Mouse (Mus musculus): Measurements from ENCODE around the gene Wbp1.

The Wbp1 gene

DNA sequence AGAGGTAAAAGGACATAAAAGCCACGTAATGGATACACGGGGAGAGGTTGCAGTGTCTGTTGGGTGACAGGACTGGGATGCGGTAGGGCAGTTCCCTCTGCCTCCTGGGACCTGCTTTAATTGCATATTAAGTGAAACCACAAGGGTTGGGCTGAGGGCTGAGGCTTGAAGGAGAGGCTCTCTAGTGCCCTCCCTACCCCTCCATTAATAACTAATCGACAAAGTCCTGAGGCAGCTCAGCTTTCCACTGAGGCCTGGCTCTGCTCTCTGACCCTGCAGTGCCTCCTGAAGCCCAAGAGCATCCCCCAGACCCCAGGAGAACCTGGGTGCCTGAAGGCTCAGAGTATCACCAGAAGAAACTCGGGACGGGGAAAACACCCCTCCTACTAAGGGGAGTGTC is 36.9 kb downstream of the Wbp1 start:
- DNase-seq (ENCODE audit: low read depth, low spot score), result no peak

DNA sequence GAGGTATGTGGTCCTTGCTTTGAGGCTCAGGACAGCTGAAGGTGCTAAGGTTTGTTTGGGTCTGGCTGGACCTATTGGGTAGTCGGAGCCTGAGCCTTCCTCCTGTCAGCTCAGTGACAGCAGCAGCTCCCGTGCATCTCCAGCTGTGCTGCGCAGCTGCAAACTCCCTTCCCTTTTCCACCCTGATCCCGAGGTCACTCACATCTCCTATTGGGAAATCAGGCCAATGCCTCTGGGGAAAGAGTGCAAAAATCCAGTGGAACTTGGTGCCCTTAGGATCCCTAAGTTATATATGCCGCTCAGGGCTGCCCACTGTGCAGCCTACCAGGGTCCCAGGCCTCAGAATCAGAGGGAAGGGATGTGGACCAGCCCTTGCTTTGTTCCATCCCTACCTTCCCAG is 37.9 kb downstream of the Wbp1 start:
- no peak for DNase-seq (ENCODE audit: low read depth, low spot score)

DNA sequence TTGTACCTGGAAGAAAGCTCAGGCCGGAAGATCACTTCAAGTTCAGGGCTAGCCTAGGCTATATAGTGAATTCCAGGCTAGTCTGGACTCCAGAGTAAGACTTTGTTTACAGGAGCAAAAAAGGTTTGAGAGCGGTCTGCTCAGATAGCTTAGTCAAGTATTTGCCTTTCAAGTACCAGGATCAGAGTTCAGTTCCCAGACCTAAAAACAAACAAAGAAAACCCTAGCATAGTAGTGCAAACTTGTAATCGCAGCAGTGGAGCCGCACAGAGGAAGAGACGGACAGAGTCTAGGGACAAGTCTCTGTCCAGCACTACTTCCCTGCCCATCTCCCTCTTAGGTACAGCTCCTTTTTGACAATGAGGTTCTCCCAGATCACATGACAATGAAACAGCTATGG is 41.1 kb downstream of the Wbp1 start:
- no peak for DNase-seq (ENCODE audit: low read depth, low spot score)

DNA sequence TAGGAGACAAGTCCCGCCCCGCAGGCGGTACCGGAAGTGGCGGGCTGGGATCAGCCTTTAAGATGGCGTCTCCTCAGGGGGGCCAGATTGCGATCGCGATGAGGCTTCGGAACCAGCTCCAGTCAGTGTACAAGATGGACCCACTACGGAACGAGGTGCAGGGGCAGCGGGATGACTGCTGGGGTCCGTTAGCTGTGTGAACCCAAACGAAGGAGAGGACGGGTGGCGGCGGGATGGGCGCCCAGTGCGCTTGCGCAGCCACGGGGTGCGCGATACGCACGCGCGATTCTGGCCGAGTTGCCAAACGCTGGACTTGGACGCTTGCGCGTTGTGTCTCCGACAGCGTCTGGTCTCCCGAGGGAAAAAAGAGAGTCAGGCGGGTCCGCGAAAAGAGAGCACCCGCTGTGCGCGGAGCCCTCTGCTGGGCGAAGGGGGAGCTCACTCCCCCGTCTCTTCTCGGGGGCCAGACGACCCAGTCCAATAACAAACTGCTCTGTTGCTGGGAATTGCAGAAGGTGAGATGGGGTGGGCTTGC is 43.0 kb downstream of the Wbp1 start:
- DNase-seq (ENCODE audit: low read depth, low spot score), result peak; percentile 99

DNA sequence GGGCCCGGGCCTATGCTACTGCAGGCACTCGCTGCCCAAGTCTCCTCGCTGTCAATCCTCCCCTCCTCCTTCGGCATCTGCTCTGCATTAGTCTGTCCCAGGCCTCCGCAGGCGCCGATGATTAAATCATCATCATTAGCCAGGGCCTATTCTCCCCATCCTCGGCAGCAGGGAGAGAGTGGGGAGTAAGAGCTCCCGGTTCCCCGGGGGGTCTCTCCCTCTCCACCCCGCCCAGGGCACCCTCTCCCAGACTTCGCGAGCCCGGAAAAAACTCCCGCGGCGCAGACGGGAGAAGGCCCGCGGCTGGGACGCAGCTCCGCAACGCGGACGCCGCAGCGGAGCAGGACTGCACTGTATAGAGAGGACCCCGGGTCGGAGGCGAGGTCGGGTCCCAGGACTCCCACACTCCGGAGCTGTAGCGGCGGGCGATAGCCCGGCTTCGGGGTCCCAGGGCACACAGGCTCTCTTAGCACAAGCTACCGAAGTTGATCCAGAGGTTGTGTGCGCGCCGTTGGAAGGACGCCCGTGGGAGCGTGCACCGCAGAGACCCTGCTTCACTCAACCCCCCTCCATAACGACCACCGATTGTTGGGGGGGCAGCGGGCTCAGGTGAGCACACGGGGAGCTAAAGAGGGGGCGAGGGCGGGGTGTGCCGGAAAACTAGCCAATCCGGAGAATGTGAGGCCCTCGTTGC is 43.6 kb downstream of the Wbp1 start, which contains the start of gene Pcgf1:
TSS of gene Pcgf1 (plus strand) at position 240 of the 694 bp plus-strand sequence.
- DNase-seq (ENCODE audit: low read depth, low spot score), result peak; percentile 50

DNA sequence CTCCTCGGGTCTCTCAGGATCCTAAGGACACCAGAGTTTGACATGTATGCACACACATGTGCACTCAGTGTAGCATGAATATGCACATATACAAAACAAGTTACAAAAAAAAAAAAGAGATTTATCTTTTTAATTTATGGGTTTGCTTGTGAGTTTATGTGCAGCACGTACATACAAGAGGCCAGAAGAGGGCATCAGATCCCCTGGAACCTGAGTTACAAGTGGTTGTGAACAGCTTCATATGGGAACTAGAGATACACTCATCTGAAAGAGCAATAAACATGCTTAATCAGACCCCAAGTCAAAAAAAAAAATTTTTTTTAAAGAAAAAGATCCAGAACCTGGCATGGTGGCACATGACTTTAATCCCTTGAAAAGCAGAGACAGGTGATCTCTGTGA is 46.4 kb downstream of the Wbp1 start:
- DNase-seq (ENCODE audit: low read depth, low spot score), result peak; percentile 71

DNA sequence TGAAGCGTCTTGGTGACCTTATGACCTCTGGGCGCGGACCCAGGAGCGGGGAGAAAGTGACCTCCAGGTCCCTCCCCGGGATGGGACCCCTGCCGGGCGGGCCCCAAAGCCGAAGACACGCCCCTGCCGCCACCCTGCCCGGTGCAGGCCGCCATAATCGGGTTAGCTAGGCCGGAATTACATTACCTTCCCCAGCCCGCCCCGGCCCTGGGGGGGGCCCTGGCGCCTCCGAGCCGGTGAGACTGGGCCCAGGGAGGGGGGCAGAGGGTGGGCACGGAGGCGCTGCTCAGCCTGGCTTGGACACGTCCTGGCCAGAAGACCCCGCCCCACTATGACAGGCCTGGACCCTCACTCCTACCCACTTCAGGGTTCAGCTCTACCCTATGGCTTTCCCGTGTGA is 50.1 kb downstream of the Wbp1 start:
- DNase-seq (ENCODE audit: low read depth, low spot score), result no peak

DNA sequence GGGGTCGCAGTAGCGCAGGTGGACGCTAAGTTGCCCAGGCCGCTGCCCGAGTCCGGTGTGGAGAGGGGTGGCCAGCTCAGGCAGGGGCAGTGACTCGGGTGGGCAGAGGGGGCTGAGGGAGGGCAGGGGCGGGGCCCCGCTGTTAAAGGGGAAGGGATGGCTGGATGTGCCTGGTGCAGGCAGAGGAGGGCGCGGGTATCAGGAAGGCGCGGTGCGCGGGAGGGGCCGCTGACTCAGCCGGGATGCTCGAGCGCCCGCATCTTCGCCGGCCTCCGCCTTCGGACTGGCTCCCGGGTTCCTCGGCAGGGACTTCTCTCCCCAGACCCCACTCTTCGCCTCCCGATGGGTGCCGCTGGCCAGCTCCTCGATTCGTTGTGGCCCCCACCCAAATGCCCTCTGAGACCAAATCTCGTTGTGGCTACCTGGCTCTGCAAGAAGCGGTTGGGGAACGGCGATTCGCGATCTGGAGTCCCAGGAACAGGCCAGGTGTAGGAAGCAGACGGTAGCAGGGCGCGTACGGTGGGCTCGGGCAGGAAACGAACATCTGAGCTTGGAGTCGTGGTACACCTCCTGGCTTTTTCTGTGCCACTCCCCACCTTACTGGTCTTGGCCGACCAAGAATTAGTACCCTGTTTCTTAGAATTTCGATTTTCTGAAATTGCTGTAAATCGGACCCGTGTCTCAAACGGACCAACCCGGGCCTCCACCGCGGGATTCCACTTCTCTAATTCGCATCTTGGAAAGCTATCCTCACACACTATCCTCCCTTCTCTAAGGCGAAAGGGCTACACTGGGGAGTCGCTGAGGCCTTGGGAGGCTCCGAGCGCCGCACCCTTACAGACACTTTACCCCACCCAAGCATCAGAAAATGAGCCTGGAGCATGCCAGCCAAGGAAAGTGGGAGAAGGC is 50.8 kb downstream of the Wbp1 start:
- DNase-seq (ENCODE audit: low read depth, low spot score), result peak; percentile 47

DNA sequence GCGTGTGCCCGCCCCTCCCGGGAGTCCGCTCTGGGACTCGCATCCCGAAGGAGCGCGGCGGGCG is 51.3 kb downstream of the Wbp1 start, which contains the start of gene Tlx2:
TSS of gene Tlx2 (minus strand) at position 47 of the 64 bp plus-strand sequence.
- DNase-seq (ENCODE audit: low read depth, low spot score), result no peak

DNA sequence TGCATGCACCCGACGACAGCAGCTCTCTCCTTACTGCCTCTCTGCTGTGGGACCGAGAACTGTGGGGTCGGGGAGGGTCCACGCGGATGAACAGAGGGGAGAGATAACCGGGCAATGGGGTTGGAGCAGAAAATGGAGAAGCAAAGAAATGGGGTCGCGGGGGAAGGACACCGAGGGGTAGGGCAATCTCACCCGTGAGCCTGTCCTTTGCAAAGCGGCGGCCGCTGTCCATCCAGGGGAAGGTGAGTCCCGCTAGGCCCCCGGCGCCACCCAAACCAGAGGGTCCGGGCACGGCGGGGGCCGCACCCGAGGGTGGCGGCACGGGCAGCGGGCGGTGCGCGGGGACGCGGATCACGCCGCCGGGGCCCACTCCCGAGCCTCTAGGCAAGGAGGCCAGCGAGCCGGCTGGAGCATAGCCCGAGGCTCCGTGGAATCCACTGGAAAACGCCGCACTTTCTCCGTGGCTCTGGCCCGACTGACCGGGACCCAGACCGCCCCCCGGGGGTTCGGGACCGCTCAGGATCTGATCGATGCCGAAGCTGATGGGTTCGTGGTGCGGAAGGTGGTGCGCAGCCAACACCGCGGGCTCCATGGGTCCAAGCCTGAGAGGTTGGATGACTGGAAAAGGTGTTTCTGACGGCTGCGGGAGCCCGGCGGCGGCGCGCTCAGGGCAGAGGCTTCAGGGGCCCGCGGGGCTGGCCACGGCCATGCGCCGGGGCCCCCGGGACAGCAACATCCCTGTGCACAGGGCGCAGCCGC is 51.7 kb downstream of the Wbp1 start:
- peak; percentile 27 for DNase-seq (ENCODE audit: low read depth, low spot score)

Data from CD4-positive, CD25-positive, alpha-beta regulatory T cell, adult 2 months (primary cell).